Mouse (Mus musculus) right cerebral cortex, postnatal 36 days (tissue): ENCODE measurements around the gene Kcnk3.
A peak's percentile ranks its signal among the peaks of the same experiment; 100 is the strongest.

Source experiments
- DNase-seq, 2 experiments: peaks; one replicate each; pipeline ENCODE4 v3.0.0; 2022; ENCODE audit warnings: low spot score in 2 of 2, mixed read lengths in 1 of 2

Kcnk3 gene

GRCm38 (mm10) chr5:30588301-30588968 is 465 bp downstream of the Kcnk3 start:
- peak in 1 of 2 experiments; percentile 28 for DNase-seq

DNA sequence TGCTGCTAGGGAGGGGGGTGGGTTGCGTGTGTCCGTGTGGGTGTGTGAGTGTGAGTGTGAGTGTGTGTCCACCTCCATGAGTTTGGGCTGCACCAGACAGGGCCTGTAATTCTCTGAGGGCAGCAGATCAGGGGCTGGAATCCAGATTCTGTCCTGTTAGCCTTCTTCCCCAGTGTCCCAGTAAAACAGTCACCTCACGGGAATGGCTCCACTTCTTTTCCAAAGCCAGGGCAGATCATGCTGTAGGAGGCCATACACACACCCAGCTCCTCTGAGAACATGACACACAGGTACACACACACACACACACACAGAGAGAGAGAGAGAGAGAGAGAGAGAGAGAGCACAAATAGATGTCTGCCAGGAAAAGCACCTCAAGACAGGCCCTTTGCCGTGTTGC is 1.1 kb downstream of the Kcnk3 start:
- no peak for DNase-seq

DNA sequence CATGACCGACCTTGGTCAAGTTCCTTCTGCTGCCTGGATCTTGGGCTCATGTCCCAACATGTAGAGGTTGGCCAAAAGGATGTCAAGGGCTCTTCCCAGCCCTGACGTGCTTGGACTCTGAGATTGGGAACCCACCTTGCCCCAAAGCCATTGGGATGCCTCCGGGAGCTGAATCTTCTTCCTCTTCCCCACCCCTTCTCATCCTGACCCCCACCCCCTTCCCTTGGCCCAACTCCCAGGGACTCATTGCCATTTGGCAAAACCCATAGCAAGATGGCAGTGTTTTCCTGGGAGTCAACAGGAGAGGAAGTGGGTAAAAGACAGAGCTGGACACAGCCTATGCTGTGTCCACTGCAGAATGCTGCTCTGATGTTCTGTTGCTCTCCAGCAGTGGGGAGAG is 1.6 kb downstream of the Kcnk3 start:
- no peak for DNase-seq

- DNase-seq = no peak
These were observed 2.3 kb downstream of the Kcnk3 start for GRCm38 (mm10) chr5:30590231-30590630.

GRCm38 (mm10) chr5:30591205-30591731 is 3.3 kb downstream of the Kcnk3 start:
- no peak for DNase-seq

DNA sequence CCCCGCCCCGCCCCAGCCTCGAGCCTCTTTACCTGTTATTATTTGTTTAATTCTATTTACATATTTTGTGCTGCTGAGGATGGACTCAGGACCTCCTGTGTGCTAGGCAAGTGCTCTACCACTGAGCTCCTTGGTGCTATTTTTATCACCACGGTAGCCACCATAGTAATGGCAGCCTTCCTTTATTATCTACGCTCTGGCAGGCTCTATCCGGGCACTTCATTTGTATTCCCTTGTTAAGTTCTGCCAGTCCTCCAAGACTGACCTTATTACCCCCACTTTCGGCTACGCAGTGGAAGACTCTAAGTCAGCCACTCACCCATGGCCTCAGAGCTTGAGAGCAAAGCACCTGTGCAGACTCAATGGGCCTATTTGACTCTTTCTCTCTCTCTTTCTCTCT is 3.8 kb downstream of the Kcnk3 start:
- no peak for DNase-seq

DNA sequence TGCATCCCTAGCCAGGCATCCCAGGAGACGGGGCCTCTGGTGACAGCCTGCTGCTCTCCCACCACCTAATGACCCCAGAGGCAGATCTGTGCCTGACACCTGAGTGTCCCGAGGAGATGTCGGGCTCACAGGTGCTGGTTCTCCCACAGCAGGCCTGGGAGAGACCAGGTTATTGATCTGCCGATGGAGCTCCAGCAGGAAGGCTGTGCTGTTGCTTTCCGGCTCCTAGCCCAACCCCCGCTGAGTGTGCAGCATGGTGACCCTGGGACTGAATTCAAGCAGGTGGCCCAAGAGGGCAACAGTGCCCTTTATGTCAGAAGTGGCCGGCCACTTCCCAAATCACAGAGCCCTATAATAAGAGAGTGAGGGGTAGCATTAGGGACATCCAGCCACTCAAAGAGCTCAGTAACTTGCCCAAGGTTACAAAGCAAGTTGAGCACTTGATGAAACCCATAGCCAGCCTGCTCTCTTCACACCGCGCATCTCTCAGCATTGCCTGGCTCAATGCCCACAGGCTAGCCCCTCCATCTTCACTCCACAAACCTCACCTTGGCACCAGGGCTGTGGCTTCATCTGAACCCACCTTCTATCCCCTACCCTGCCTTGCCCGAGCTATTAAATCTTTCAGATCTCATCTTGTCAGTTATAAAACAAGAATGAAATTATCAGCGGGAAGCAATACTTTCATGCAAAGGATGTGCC is 4.5 kb downstream of the Kcnk3 start:
- no peak for DNase-seq

DNA sequence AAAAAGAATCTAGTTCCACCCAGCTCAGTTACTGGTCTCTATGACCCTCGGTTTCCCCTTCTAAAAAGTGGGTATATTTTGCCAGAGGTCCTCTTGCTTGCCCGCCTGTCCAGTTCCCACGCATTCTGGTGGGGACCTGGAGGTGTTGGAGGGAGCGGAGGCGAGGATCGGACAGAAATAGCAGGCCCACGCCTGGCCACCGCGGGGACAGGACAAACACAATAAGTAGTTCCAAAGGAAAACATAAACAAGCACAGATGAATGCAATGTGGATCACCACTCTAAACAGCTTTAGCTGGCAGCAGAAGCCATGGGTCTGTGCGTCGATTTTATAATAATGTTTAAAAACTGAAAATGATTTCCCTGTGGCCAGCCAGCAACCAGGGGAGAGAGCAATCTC is 5.4 kb downstream of the Kcnk3 start:
- DNase-seq = no peak

DNA sequence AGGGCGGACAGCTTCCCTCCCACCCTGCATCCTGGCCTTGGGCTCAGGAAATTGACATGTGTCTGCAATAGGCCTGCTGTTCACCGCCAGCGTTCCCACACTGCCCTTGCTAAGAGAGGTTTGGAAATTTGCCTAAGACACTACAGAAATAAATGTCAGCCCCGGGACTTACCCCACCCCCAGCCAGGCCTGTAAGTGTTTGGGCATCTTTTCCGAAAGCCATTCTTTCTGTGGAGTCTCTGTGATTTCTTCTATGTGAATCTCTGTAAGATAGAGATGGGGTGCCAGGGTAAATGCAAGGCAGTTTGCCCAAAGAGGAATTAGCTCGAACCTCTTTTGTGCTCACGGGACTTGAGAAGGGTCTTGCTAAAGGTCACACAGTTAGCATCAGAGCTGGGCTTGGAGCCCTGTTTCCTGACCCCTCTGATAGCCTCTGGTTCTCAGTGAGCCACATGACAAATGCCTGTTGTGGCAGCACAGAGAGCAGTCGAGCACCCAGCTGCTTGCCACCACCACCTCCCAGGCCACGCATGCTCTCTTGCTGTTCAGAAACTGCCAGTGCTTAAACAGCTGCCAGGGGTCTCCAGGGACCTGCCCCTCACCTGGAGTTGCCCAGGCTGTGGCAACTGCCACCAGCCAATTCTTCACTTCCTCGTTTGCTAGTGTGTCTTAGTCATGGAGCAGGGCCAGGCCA is 6.0 kb downstream of the Kcnk3 start:
- DNase-seq = no peak

GRCm38 (mm10) chr5:30594953-30595560 is 7.1 kb downstream of the Kcnk3 start:
- DNase-seq = no peak

GRCm38 (mm10) chr5:30601397-30601796 is 13.4 kb downstream of the Kcnk3 start:
- no peak for DNase-seq

DNA sequence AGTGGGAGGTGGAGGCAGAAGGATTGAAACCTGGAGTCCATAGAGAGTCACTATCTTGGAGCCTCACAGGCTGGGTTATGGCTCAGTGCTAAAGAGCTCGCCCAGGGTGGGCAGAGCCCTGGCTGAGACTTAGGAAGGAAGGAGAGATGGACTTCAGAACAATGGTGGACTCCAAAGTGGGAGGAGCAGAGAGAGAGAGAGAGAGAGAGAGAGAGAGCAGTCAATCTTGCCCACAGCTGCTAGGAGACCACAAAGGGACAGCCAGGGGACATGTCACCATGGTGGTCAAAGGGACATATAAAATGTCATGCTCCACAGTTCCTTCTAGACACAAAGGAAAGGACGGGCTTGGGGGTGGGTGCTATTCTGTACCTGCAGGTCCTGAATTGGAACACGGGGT is 15.3 kb downstream of the Kcnk3 start:
- DNase-seq = no peak

DNA sequence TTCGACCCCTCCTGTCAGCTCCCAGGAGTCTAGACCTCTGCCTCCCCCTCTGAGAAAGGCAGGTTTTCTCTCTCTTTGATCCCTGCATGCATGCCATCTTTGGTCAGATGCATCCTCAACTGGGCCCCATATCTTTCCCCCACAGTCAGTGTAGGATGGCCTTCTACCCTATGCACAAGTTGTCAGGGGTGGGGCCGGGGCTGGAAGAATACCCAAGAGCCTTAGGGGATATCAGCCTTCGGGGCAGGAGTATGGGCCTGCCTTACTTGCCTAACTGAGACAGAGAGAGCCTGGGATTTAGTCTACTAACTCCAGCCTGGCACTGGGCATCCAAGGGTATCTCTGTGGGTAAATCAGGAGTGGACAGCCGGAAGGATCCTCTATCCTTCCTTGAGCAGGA is 16.0 kb downstream of the Kcnk3 start:
- DNase-seq = no peak

- DNase-seq = no peak
These were observed 16.8 kb downstream of the Kcnk3 start for GRCm38 (mm10) chr5:30604769-30605188.

DNA sequence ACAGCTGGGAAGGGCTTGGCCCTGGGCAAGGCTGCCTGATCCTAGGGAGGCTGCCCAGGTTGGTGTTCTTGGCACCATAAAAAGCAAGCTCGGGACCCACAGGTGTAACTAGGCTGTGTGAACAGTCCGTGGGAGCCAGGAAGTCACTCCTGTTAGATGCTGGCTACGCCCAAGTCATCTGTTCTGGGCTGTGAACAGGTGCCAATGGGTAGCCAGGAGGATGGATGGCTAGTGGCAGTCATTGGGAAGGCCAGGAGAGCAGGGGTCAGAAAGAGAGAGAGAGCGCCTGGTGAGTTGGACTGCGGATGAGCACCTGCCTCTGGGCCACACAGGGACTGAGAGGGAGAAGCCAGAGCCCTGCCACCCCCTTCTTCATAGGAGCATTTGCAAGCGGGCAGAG is 17.7 kb downstream of the Kcnk3 start:
- DNase-seq = no peak

- peak; percentile 70 to 80 for DNase-seq
These were observed 18.6 kb downstream of the Kcnk3 start for GRCm38 (mm10) chr5:30606424-30607073.

DNA sequence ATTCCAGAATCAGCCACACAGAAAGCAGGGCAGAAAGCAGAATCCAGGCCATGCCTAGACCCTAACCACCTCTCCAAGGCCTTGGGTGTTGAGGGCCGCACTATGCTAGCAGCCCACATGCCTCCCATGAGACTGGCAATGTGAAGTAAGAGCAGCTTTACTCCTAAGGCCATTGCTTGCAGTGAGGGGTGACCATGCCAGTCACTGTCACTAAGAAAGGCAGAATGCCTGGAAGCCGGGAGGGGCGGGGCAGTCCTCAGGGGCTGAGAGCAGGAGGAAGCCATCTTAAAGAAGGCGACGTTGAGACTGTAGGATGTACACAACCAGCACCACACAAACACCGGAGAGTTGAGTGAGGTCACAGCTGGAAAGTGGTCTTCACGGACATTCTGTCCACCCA is 21.1 kb downstream of the Kcnk3 start:
- DNase-seq = no peak

- no peak for DNase-seq
These were observed 22.1 kb downstream of the Kcnk3 start for GRCm38 (mm10) chr5:30609918-30610645.

GRCm38 (mm10) chr5:30611091-30611490 is 23.1 kb downstream of the Kcnk3 start:
- DNase-seq = no peak

DNA sequence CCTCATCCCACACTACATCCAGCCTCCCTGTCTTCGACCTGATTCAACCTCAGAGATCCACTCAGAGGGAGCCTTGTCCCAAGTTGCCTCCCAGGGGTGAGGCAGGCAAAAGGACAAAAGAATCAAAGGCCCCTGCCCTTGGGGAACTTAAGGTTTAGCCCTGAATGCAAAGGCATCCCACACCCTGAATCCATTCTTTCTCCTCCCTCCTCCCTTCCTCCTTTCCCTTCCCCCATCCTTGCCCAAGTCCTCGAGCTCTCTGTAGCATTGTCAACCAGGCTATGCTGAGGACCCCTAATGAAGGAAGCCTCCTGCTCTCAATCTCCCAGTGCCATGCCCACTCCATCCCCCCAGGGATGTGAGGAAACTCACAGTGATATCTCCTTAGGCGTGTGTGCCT is 23.7 kb downstream of the Kcnk3 start:
- DNase-seq = no peak

GRCm38 (mm10) chr5:30612575-30612974 is 24.6 kb downstream of the Kcnk3 start:
- DNase-seq = no peak
